Mouse (Mus musculus): ENCODE data around the gene Gpr22.

The Gpr22 gene

DNA sequence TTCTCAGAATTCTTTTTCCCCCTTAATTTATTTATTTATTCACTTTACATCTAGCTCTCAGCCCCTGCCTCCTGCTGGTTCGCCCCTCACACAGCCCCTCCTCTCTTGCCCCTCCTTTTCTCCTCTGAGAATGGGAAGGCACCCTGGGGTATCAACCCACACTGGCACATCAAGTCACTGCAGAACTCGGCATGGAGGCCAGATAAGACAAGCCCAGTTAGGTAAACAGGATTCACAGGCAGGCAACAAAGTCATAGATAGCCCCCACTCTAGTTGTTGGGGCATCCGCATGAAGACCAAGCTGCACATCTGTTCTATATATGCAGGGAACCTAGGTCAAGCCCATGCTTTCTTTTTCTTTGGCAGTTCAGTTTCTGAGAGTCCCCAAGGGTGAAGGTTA, 46.6 kb downstream of the Gpr22 start:
- no peak for DNase-seq (ENCODE audit: low read depth, low spot score)

DNA sequence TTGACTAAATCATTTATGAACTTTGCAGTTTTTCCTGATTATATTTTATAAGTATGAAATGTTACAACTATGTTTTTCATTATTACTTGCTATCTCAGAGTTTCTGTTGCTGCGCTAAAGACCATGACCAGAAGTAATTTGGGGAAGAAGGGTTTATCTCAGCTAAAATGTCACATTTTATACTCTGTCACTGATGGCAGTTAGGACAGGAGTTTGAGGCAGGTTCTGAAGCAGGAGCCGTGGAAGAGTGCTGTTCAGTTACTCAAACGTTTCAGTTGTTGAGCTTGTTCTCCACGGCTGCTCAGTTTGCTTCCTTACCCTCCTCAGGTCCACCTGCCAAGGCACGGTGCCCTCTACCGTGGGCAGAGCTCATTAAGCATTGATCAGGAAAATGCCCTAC, 47.7 kb downstream of the Gpr22 start:
- no peak for DNase-seq (ENCODE audit: low read depth, low spot score)

All from A20 (cell line).